Mouse (Mus musculus) forebrain, embryonic 11.5 days (tissue): Measurements from ENCODE around the gene Slc50a1. TPM values are rescaled to one million over a fixed set of nuclear protein-coding genes. Genes with fewer than 3 reads are reported as not detected.

Source experiments
- ATAC-seq: fragments of 200-750 bp; cut with Nextera tagmentation; replicated peaks from 2 replicates; pipeline ENCODE4 v1.8.0; 2017; ENCODE audit warnings: moderate TSS enrichment; ENCODE audit not compliant: low FRiP score
- DNase-seq: peaks from one replicate; pipeline ENCODE4 v3.0.0-alpha.2; 2017; ENCODE audit warnings: low spot score
- H3K27ac ChIP-seq: fragments of 300-500 bp; sonication (generic); 2 replicates; pipeline ENCODE4 v1.5.1; 2014; ENCODE audit warnings: low read depth, low read length
- H3K27me3 ChIP-seq: fragments of 300-500 bp; sonication (generic); 2 replicates; pipeline ENCODE4 v1.6.1; 2014; ENCODE audit warnings: mild to moderate bottlenecking, low read length, mixed read lengths; ENCODE audit not compliant: control insufficient read depth, insufficient read depth
- H3K36me3 ChIP-seq: fragments of 300-500 bp; sonication (generic); 2 replicates; pipeline ENCODE4 v1.6.1; 2014; ENCODE audit warnings: mild to moderate bottlenecking, low read length, moderate library complexity, mixed read lengths; ENCODE audit not compliant: control insufficient read depth, insufficient read depth
- H3K4me1 ChIP-seq: fragments of 300-500 bp; sonication (generic); replicated peaks from 2 replicates; pipeline ENCODE4 v1.6.1; 2014; ENCODE audit warnings: low read length, mixed read lengths; ENCODE audit not compliant: control insufficient read depth, insufficient read depth
- H3K4me2 ChIP-seq: fragments of 300-500 bp; sonication (generic); 2 replicates; pipeline ENCODE4 v1.6.1; 2014; ENCODE audit warnings: low read depth, mild to moderate bottlenecking, low read length, moderate library complexity, mixed read lengths; ENCODE audit not compliant: severe bottlenecking
- H3K4me3 ChIP-seq: fragments of 300-500 bp; sonication (generic); 2 replicates; pipeline ENCODE4 v1.5.1; 2014; ENCODE audit warnings: low read depth, low read length
- H3K9ac ChIP-seq: fragments of 300-500 bp; sonication (generic); 2 replicates; pipeline ENCODE4 v1.6.1; 2014; ENCODE audit warnings: low read length
- H3K9me3 ChIP-seq: fragments of 300-500 bp; sonication (generic); 2 replicates; pipeline ENCODE4 v1.6.1; 2016; ENCODE audit warnings: low read length, mixed read lengths; ENCODE audit not compliant: control insufficient read depth
- WGBS: fragments of 180-500 bp; shearing (Covaris S2); extraction: QIAGEN DNeasy Blood & Tissue Kit; methylation state at CpG from one replicate; pipeline ENCODE4 v1.1.7; 2014; 5-methylcytosine and 5-hydroxymethylcytosine counted together
- microRNA counts: library from miRNA; unstranded; fragments of <30 nt; microRNA quantifications from one replicate; lab custom pipeline; 2015
- microRNA-seq: library from miRNA; unstranded; fragments of <30 nt; microRNA quantifications from one replicate; pipeline ENCODE4, GENCODE M21; 2016; ENCODE audit not compliant: insufficient number of aligned reads
- polyA plus RNA-seq: library from polyadenylated mRNA; unstranded; fragments of >200 nt; fragmentation: Nextera tagmentation; extraction: Ambion mirVana; gene quantifications from 2 replicates; pipeline ENCODE4 v1.2.1, GENCODE M21; 2014

Slc50a1 gene
- polyA plus RNA-seq, 1 experiment from 2014 or later = 28.4 TPM

DNA sequence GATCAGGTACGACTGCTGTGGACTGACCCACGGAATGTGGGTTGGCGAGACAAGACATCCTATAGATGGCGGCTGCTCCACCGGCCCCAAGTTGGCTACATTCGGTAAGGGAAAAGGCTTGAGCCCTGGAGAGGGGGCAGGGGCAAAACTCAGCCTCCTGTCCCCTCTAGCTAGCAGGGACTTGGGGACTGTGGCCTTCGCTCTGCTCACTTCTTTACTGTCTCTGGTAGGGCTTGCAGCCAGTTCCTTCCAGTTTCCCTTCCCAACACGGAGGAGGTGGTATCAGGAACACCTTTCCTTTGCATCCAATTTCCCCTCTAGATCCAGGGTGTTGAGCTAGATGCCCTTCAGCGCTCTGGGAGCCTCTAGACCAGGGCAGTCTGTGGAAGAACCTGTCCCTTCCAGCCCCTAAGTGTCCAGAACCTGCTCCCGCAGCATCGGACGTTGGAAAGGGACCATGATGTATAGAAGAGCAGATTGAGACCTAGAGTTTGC, 45.0 kb downstream of the Slc50a1 start:
- H3K36me3 ChIP-seq = peaks cover 3% of the 10 kb centered on the region; the same call in 1 of the 2 replicates
- peak overlapping the region; percentile 97 for H3K4me3 ChIP-seq
- H3K4me2 ChIP-seq = peak overlapping the region; percentile 95
- DNase-seq = no peak
- H3K27ac ChIP-seq = peak overlapping the region; percentile 98
- 21% methylated on average over 12 of the region's 12 CpGs for WGBS
- H3K9me3 ChIP-seq = no peaks in the 10 kb centered on the region
- no peak for ATAC-seq
- peak overlapping the region; percentile 74 for H3K9ac ChIP-seq
- no peaks in the 10 kb centered on the region for H3K27me3 ChIP-seq
- H3K4me1 ChIP-seq = peaks cover 29% of the 10 kb centered on the region

DNA sequence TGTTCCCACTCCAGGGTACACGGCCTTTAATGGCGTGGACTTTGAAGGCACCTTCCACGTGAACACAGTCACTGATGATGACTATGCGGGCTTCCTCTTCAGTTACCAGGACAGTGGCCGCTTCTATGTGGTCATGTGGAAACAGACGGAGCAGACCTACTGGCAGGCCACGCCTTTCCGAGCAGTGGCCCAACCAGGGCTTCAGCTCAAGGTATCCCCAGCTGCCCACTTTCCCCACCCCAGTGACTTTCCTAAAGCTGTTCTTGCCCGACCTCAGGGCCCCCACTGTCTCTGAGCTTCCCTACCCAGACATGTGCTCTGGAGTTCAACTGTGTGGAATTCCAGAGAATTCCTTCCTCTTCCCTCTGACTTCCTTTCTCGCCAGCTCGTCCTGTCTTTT, 45.6 kb downstream of the Slc50a1 start:
- 43% methylated on average over 11 of the region's 11 CpGs for WGBS
- Histone ChIP-seq H3K9me3 (no peaks in the 10 kb centered on the region), H3K36me3 (peaks cover 3% of the 10 kb centered on the region; the same call in 1 of the 2 replicates), H3K4me1 (peaks cover 29% of the 10 kb centered on the region), H3K4me3 (peak overlapping the region; percentile 97), H3K4me2 (peak overlapping the region; percentile 95), H3K27me3 (no peaks in the 10 kb centered on the region), H3K27ac (peak overlapping the region; percentile 98), H3K9ac (peak overlapping the region; percentile 74)
- DNase-seq = no peak
- ATAC-seq = no peak

- no peaks in the 10 kb centered on the region for H3K9me3 ChIP-seq
- H3K4me1 ChIP-seq = peaks cover 29% of the 10 kb centered on the region
- no peaks in the 10 kb centered on the region for H3K27me3 ChIP-seq
- peak overlapping the region; percentile 35 for H3K9ac ChIP-seq
- H3K36me3 ChIP-seq = peaks cover 3% of the 10 kb centered on the region; the same call in 1 of the 2 replicates
- no peak overlapping the region for H3K4me2 ChIP-seq
- no peak for ATAC-seq
- no peak overlapping the region for H3K27ac ChIP-seq
- no peak overlapping the region for H3K4me3 ChIP-seq
- DNase-seq = no peak
- WGBS = 71% methylated on average over 5 of the region's 5 CpGs
Observed at GRCm38 (mm10) chr3:89221167-89221566, 49.2 kb downstream of the Slc50a1 start.

GRCm38 (mm10) chr3:89219546-89219945, 50.8 kb downstream of the Slc50a1 start:
- H3K9me3 ChIP-seq = no peaks in the 10 kb centered on the region
- H3K4me2 ChIP-seq = no peak overlapping the region
- WGBS = 46% methylated on average over 8 of the region's 8 CpGs
- H3K27ac ChIP-seq = peak overlapping the region; percentile 37; the same call in 1 of the 2 replicates
- ATAC-seq (no peak), DNase-seq (no peak)
- H3K4me3 ChIP-seq = no peak overlapping the region
- peaks cover 3% of the 10 kb centered on the region; the same call in 1 of the 2 replicates for H3K36me3 ChIP-seq
- peak overlapping the region; percentile 21 for H3K9ac ChIP-seq
- H3K4me1 ChIP-seq = peaks cover 33% of the 10 kb centered on the region
- H3K27me3 ChIP-seq = no peaks in the 10 kb centered on the region

- no peak overlapping the region for H3K9ac ChIP-seq
- 74% methylated on average over 1 of the region's 1 CpGs for WGBS
- H3K27me3 ChIP-seq = no peaks in the 10 kb centered on the region
- peaks cover 3% of the 10 kb centered on the region; the same call in 1 of the 2 replicates for H3K36me3 ChIP-seq
- DNase-seq = no peak
- H3K9me3 ChIP-seq = no peaks in the 10 kb centered on the region
- H3K4me1 ChIP-seq = peaks cover 21% of the 10 kb centered on the region
- ATAC-seq = no peak
- H3K27ac ChIP-seq = 0 out of 2 replicates have a peak overlapping the region, but pooled peaks have one; percentile 41
- no peak overlapping the region for H3K4me2 ChIP-seq
- H3K4me3 ChIP-seq = no peak overlapping the region
Observed at GRCm38 (mm10) chr3:89218271-89218670, 52.1 kb downstream of the Slc50a1 start.

MicroRNA genes within 50 kb of the gene (microRNA counts, 519-probe panel; counts per million panel counts)
- microRNA mmu-miR-92b (lab: Ali Mortazavi, UCI) = 5,667 counts per million, percentile 74 among the panel's probes with 10 or more counts

Small RNA genes within 50 kb of the gene (microRNA-seq; reads per million reads assigned to microRNA genes)
- gene Mir92b = 19,871 reads per million, percentile 98 among the genes with 10 or more reads in this experiment

Other genes with a start within 250 kb of the Slc50a1 start
- gene Rusc1, start 177.3 kb downstream of the Slc50a1 start, polyA plus RNA-seq = 23.9 and 24.5 TPM in 2 replicates
- gene Gm43738, start 169.5 kb downstream of the Slc50a1 start, polyA plus RNA-seq = not detected in 2 replicates
- 332 and 356 TPM in 2 replicates for gene Fdps, start 168.6 kb downstream of the Slc50a1 start, polyA plus RNA-seq
- 2.1 and 2.8 TPM in 2 replicates for gene Pklr, start 134.4 kb downstream of the Slc50a1 start, polyA plus RNA-seq
- gene Hcn3, start 110.4 kb downstream of the Slc50a1 start, polyA plus RNA-seq = 6.3 and 6.7 TPM in 2 replicates
- gene Clk2, start 105.8 kb downstream of the Slc50a1 start, polyA plus RNA-seq = 34.7 and 40.8 TPM in 2 replicates
- 92.5 and 107 TPM in 2 replicates for gene Scamp3, start 93.1 kb downstream of the Slc50a1 start, polyA plus RNA-seq
- 26.3 and 27.8 TPM in 2 replicates for gene Fam189b, start 87.4 kb downstream of the Slc50a1 start, polyA plus RNA-seq
- gene Gba, start 67.6 kb downstream of the Slc50a1 start, polyA plus RNA-seq = 32.4 and 37.7 TPM in 2 replicates
- gene Thbs3, start 55.4 kb downstream of the Slc50a1 start, polyA plus RNA-seq = 63.3 and 69.9 TPM in 2 replicates
- gene Mtx1, start 43.5 kb downstream of the Slc50a1 start, polyA plus RNA-seq = 194 and 213 TPM in 2 replicates
- 2.0 and 3.4 TPM in 2 replicates for gene Muc1, start 41.5 kb downstream of the Slc50a1 start, polyA plus RNA-seq
- gene Krtcap2, start 24.6 kb downstream of the Slc50a1 start, polyA plus RNA-seq = 237 and 252 TPM in 2 replicates
- 11.9 and 13.5 TPM in 2 replicates for gene Trim46, start 24.3 kb downstream of the Slc50a1 start, polyA plus RNA-seq
- gene Dpm3, start 11.2 kb downstream of the Slc50a1 start, polyA plus RNA-seq = 79.0 and 83.9 TPM in 2 replicates
- 10.8 and 11.4 TPM in 2 replicates for gene Efna1, start 10.6 kb upstream of the Slc50a1 start, polyA plus RNA-seq
- 6.6 and 7.7 TPM in 2 replicates for gene Efna3, start 52.4 kb upstream of the Slc50a1 start, polyA plus RNA-seq
- 17.1 and 20.7 TPM in 2 replicates for gene Efna4, start 67.5 kb upstream of the Slc50a1 start, polyA plus RNA-seq
- 27.9 and 28.4 TPM in 2 replicates for gene Adam15, start 79.4 kb upstream of the Slc50a1 start, polyA plus RNA-seq
- 0.13 TPM in 1 of 2 replicates, not detected in the other for gene Dcst2, start 91.4 kb upstream of the Slc50a1 start, polyA plus RNA-seq
- gene Dcst1, start 94.7 kb upstream of the Slc50a1 start, polyA plus RNA-seq = 0.08 and 0.15 TPM in 2 replicates
- gene Zbtb7b, start 124.2 kb upstream of the Slc50a1 start, polyA plus RNA-seq = 1.3 and 1.4 TPM in 2 replicates
- gene Lenep, start 132.2 kb upstream of the Slc50a1 start, polyA plus RNA-seq = 0.91 and 1.9 TPM in 2 replicates
- gene Flad1, start 141.3 kb upstream of the Slc50a1 start, polyA plus RNA-seq = 28.5 and 31.9 TPM in 2 replicates
- 491 and 495 TPM in 2 replicates for gene Cks1b, start 147.8 kb upstream of the Slc50a1 start, polyA plus RNA-seq
- 30.9 and 31.6 TPM in 2 replicates for gene Shc1, start 147.9 kb upstream of the Slc50a1 start, polyA plus RNA-seq
- 53.9 and 60.6 TPM in 2 replicates for gene Pygo2, start 159.6 kb upstream of the Slc50a1 start, polyA plus RNA-seq
- gene Pbxip1, start 166.1 kb upstream of the Slc50a1 start, polyA plus RNA-seq = 9.1 and 10.0 TPM in 2 replicates
- 62.5 and 71.1 TPM in 2 replicates for gene Pmvk, start 184.0 kb upstream of the Slc50a1 start, polyA plus RNA-seq
- gene Kcnn3, start 249.6 kb upstream of the Slc50a1 start, polyA plus RNA-seq = 1.3 and 1.8 TPM in 2 replicates